Mouse (Mus musculus) midbrain, embryonic 11.5 days (tissue): ENCODE data around the gene Gm39566. TPM values are rescaled to one million over a fixed set of nuclear protein-coding genes. Genes with fewer than 3 reads are reported as not detected.
"Not testable (repeated sequence)": the region's sequence is repeated elsewhere in the genome, so short reads cannot be mapped to it uniquely, and the experiment has no call there.

Experiments
- ATAC-seq: fragments of 200-750 bp; cut with Nextera tagmentation; 2 replicates; pipeline ENCODE4 v1.8.0; 2017; ENCODE audit warnings: moderate TSS enrichment, moderate library complexity; ENCODE audit not compliant: low FRiP score
- DNase-seq: peaks from one replicate; pipeline ENCODE4 v3.0.0; 2015; ENCODE audit warnings: low spot score; ENCODE audit errors: missing footprints
- H3K27ac ChIP-seq: fragments of 300-500 bp; sonication (generic); 2 replicates; pipeline ENCODE4 v1.5.1; 2014; ENCODE audit warnings: low read depth, low read length
- H3K27me3 ChIP-seq: fragments of 300-500 bp; sonication (generic); 2 replicates; pipeline ENCODE4 v1.6.1; 2014; ENCODE audit warnings: mild to moderate bottlenecking, low read length, moderate library complexity, mixed read lengths; ENCODE audit not compliant: control insufficient read depth, insufficient read depth
- H3K36me3 ChIP-seq: fragments of 300-500 bp; sonication (generic); 2 replicates; pipeline ENCODE4 v1.6.1; 2014; ENCODE audit warnings: mild to moderate bottlenecking, low read length, moderate library complexity, mixed read lengths; ENCODE audit not compliant: control insufficient read depth, insufficient read depth
- H3K4me1 ChIP-seq: fragments of 300-500 bp; sonication (generic); 2 replicates; pipeline ENCODE4 v1.6.1; 2014; ENCODE audit warnings: low read length; ENCODE audit not compliant: control insufficient read depth, insufficient read depth
- H3K4me2 ChIP-seq: fragments of 300-500 bp; sonication (generic); 2 replicates; pipeline ENCODE4 v1.6.1; 2014; ENCODE audit warnings: mild to moderate bottlenecking, moderate library complexity
- H3K4me3 ChIP-seq: fragments of 300-500 bp; sonication (generic); 2 replicates; pipeline ENCODE4 v1.5.1; 2014; ENCODE audit warnings: low read depth, low read length
- H3K9ac ChIP-seq: fragments of 300-500 bp; sonication (generic); 2 replicates; pipeline ENCODE4 v1.6.1; 2014; ENCODE audit warnings: low read length
- H3K9me3 ChIP-seq: fragments of 300-500 bp; sonication (generic); 2 replicates; pipeline ENCODE4 v1.6.1; 2016; ENCODE audit warnings: low read length; ENCODE audit not compliant: control insufficient read depth
- WGBS: fragments of 180-500 bp; shearing (Covaris S2); extraction: QIAGEN DNeasy Blood & Tissue Kit; methylation state at CpG from one replicate; pipeline ENCODE4 v1.1.7; 2014; 5-methylcytosine and 5-hydroxymethylcytosine counted together
- polyA plus RNA-seq: library from polyadenylated mRNA; unstranded; fragments of >200 nt; fragmentation: Nextera tagmentation; extraction: Ambion mirVana; gene quantifications from 2 replicates; pipeline ENCODE4 v1.2.1, GENCODE M21; 2014

The Gm39566 gene
- polyA plus RNA-seq: not detected in 2 replicates

DNA sequence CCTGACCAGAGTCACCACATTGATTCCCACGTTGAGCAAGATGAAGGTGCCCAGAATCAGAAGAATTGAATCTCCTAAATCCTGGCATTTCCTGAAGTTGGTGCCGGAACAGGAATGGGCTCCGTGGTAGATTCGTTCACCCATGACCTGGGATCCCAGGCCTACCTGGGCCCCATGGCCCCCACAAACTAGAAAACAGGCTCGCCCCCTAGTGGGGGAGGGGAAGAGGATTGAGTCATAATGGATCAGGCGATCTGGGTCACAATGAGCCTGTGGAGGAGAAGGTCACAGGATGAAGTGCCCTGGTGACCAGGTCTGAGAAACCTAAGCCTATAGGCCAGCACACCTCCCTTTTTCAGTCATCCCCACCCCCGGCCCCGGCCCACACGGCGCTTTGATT, at the start of gene Gm39566:
Gene Gm39566 (minus strand): TSS at position 144 of the 400 bp plus-strand sequence.
- no peak for DNase-seq
- WGBS: 61% methylated on average over 10 of the region's 10 CpGs
- H3K9ac ChIP-seq: no peak within 1 kb of the TSS

DNA sequence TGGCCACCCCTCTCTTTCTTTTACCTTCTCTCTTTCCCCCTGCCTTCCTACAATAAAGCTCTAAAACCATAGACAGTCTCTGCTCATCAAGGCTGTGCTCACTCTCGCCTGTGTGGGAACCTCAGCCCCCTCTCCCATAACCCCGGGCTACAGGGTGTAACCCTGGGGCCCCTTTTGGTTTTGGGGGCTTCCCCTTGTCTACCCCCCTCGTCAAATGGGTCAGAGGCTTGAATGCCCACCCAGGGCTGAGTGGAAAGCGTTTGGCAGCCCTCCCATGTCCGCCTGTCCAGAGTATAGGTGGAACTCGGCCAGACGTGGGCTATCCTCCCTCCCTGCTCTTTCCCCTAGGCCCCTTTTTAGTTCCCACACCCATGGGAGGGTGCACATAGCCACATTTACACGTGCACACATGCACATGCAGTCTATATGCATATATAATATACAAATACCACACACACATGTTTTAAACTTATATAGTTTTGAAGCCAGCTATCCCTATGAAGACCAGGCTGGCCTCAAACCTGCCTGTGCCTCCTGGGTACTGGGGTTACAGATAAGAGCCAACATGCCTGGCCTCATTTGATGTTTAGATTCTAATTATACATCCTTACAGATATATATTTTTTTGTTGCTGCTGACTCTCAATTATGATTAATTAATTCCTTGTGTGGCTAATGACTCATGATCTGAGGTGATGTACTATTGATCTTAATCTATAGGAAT, 49.2 kb upstream of the Gm39566 start:
- Histone ChIP-seq H3K27ac (no peak overlapping the region), H3K4me3 (no peak overlapping the region), H3K9ac (no peak overlapping the region), H3K4me2 (no peak overlapping the region), H3K36me3 (no peaks in the 10 kb centered on the region), H3K4me1 (no peaks in the 10 kb centered on the region), H3K27me3 (no peaks in the 10 kb centered on the region), H3K9me3 (no peaks in the 10 kb centered on the region)
- ATAC-seq (no peak), DNase-seq (no peak)
- WGBS: 63% methylated on average over 8 of the region's 8 CpGs

More for the DNA sequence above, at the start of gene Gm39566:
- H3K4me3 ChIP-seq: no peak within 1 kb of the TSS
- H3K27me3 ChIP-seq: no peaks in the 10 kb centered on the region
- H3K27ac ChIP-seq: no peak within 1 kb of the TSS
- H3K4me1 ChIP-seq: no peaks in the 10 kb centered on the region
- H3K4me2 ChIP-seq: no peak within 1 kb of the TSS
- no peaks in the 10 kb centered on the region for H3K9me3 ChIP-seq
- no peaks in the 10 kb centered on the region for H3K36me3 ChIP-seq
- ATAC-seq: no peak

DNA sequence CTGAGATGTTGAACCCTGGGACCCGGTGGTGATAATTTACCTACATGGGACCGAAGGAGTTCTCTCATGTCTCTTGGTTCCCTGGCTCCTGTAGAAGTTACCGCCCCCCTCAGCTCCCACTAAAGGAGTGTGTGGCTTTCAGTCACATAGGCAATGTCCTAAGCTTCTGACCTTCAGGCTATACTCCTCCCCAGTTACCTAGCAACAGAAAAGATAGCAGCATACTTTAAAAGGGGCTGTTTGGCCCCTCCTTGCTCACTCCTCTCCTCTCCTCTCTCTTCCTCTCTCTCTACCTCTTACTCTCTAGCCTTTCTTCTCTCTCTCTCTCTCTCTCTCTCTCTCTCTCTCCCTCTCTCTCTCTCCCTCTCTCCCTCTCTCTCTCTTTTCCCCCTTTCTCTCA, 48.6 kb upstream of the Gm39566 start:
- not testable (repeated sequence) for H3K4me3 ChIP-seq, DNase-seq, H3K4me1 ChIP-seq, H3K27ac ChIP-seq, H3K36me3 ChIP-seq, H3K9me3 ChIP-seq, H3K27me3 ChIP-seq, H3K9ac ChIP-seq, H3K4me2 ChIP-seq, ATAC-seq
- WGBS: 86% methylated on average over 3 of the region's 3 CpGs

DNA sequence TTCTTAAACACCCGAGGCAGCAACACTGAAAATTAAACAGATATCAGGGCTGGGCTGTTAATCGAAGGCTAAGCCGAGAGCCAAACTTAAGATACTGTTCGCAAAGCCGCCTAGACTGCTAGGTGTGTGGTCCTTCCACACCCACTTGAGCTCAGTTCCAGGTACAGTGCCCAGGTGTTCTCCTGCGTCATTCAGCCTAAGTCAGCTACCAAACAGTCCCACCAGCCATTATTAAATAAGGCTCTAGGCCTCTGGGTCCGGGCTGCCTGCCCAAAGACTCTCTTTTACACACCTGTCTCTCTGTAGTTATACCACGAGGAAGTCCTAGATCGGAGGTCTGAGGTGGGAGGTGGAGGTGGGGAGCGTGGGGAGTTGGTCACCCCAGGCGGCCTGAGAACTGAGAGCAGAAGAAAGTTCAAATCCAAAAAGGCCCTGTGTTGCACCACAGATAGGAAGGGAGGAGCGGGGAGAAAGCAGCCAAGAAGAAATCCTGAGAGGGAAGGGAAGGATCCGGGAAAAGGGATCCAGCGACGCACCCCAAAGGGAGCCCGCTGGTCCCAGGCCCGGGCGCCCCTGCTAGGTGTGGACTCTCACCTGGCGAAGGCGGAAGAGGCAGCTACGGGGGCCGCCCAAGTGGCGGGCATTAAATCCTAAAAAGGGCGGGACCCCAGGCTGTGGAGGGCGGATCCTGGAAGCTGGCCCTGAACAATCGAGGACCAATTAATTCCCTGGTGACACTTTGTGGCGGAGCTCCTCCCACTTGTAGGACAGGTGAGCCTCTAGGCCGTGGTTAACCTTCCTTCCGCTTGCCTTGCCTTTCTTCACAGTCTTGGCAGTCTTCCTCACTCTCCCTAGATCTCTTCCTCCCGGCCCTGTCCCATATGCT, 43.3 kb upstream of the Gm39566 start, which contains the start of gene Tnk1:
Gene Tnk1 (minus strand): TSS at position 618 of the 886 bp plus-strand sequence.
- ATAC-seq (no peak), DNase-seq (no peak)
- no peak within 1 kb of the TSS for H3K9ac ChIP-seq
- no peak within 1 kb of the TSS for H3K27ac ChIP-seq
- no peak within 1 kb of the TSS for H3K4me2 ChIP-seq
- peaks cover 13% of the 10 kb centered on the region for H3K27me3 ChIP-seq
- WGBS: 22% methylated on average over 30 of the region's 30 CpGs
- H3K9me3 ChIP-seq: no peaks in the 10 kb centered on the region
- no peaks in the 10 kb centered on the region for H3K36me3 ChIP-seq
- H3K4me1 ChIP-seq: no peaks in the 10 kb centered on the region
- no peak within 1 kb of the TSS for H3K4me3 ChIP-seq

DNA sequence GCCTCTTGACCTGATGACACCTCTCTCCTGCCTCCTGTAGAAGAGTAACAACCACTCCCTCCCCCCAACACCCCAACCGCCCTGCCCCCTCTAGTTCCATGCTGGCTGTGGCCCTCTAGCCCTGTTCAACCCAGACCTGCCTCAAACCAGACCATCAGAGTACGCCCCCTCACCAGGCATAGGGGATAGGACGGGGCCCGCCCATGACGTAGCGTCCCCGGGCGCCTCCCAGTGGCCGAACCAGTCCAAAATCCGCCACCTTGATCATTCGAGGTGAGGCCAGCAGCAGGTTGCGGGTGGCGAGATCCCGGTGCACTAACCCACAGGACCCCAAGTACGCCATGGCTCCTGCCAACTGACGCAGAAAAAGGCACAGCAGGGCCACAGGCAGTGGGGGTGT, 40.2 kb upstream of the Gm39566 start:
- peak; percentile 82 for DNase-seq
- peaks cover 1% of the 10 kb centered on the region; the same call in 1 of the 2 replicates for H3K36me3 ChIP-seq
- H3K4me1 ChIP-seq: no peaks in the 10 kb centered on the region
- H3K27ac ChIP-seq: no peak overlapping the region
- no peak overlapping the region for H3K4me2 ChIP-seq
- 24% methylated on average over 16 of the region's 16 CpGs for WGBS
- no peak overlapping the region for H3K9ac ChIP-seq
- H3K27me3 ChIP-seq: peaks cover 13% of the 10 kb centered on the region
- H3K4me3 ChIP-seq: no peak overlapping the region
- ATAC-seq: peak; percentile 48
- H3K9me3 ChIP-seq: no peaks in the 10 kb centered on the region

DNA sequence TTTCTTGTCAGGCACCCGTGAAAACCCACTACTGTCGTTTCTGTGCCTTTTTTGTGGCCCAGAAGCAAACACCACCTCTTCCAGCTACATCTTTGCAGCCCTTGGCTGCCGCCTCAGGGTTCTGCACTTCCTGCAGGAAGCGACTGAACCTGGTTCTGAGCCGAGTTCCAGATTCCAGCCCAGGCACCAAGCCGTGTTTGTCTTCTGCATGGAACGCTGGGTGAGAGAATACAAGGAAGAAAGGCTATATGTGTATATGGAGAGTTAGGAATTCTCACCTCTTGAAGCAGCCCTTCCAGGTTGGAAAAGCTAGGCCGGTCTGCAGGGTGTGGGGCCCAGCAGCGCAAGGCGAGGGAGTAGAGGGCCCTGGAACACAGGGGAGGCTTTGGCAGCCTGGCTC, 39.6 kb upstream of the Gm39566 start:
- no peak overlapping the region for H3K4me3 ChIP-seq
- ATAC-seq: no peak
- no peaks in the 10 kb centered on the region for H3K9me3 ChIP-seq
- 85% methylated on average over 10 of the region's 10 CpGs for WGBS
- H3K27me3 ChIP-seq: peaks cover 13% of the 10 kb centered on the region
- no peak for DNase-seq
- H3K9ac ChIP-seq: no peak overlapping the region
- H3K4me1 ChIP-seq: no peaks in the 10 kb centered on the region
- H3K4me2 ChIP-seq: no peak overlapping the region
- no peak overlapping the region for H3K27ac ChIP-seq
- peaks cover 2% of the 10 kb centered on the region; the same call in 1 of the 2 replicates for H3K36me3 ChIP-seq

DNA sequence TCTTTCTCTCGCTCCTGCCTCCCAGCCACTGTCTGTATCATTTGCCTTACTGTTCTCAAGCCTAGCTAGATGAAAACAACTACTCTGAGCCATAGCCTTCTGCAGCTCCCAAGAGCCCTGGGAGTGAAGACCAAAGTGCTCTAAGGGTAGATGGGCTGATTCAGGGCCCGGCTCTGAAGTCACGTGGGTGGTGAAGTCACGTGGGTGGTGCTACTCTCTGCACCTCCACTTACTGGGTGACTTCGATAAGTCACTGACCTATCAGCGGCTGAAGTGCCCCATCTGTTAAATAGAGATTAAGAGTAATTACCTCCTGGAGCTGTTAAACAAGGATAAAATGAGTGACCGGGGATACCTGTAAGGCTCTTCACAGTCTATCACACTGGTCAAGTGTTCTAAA, 38.9 kb upstream of the Gm39566 start:
- ATAC-seq (no peak), DNase-seq (no peak)
- Histone ChIP-seq H3K9me3 (no peaks in the 10 kb centered on the region), H3K36me3 (peaks cover 2% of the 10 kb centered on the region; the same call in 1 of the 2 replicates), H3K4me1 (no peaks in the 10 kb centered on the region), H3K4me3 (no peak overlapping the region), H3K27ac (no peak overlapping the region), H3K4me2 (no peak overlapping the region), H3K27me3 (peaks cover 13% of the 10 kb centered on the region), H3K9ac (no peak overlapping the region)
- WGBS: 81% methylated on average over 7 of the region's 7 CpGs

DNA sequence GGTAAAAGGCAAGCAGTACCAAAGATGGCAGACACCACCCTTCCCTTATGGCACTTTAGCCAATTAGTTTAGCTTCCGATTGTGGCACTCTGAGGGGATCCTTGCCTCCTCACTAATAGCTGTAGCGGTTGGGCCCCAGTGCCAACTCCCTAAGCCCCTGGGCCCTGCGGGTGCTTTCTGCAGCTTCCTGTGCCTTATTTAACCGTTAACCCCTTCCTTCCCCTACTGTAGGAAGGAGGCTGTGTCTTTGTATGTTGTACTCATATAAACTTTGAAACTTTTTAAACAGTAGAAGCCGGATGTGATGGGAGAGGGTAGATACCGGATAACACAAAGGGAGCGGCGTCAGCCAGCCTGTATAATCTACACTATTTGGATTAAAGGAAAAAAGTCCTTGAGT, 35.7 kb upstream of the Gm39566 start:
- Histone ChIP-seq H3K9ac (no peak overlapping the region), H3K27me3 (peaks cover 2% of the 10 kb centered on the region; the same call in 1 of the 2 replicates), H3K4me2 (no peak overlapping the region), H3K36me3 (peaks cover 2% of the 10 kb centered on the region; the same call in 1 of the 2 replicates), H3K27ac (no peak overlapping the region), H3K9me3 (no peaks in the 10 kb centered on the region), H3K4me3 (no peak overlapping the region), H3K4me1 (peaks cover 10% of the 10 kb centered on the region; the same call in 1 of the 2 replicates)
- no peak for DNase-seq
- WGBS: 80% methylated on average over 8 of the region's 8 CpGs
- no peak for ATAC-seq

DNA sequence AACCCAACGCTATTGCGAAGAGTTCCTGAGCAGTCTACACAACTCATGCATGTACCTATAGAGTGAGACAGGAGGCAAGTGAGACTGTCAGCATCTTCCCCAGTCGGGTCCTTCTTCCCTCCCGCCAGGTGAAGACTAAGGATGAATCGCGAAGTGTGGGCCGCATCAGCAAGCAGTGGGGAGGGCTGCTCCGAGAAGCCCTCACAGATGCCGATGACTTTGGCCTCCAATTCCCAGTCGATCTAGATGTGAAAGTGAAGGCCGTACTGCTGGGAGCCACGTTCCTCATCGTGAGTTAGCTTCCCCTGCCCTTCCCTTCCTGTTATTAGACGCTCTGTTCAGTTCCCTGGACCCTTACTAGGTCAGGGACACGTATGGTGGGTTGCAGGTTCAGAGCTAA, 34.8 kb upstream of the Gm39566 start:
- peaks cover 2% of the 10 kb centered on the region; the same call in 1 of the 2 replicates for H3K36me3 ChIP-seq
- ATAC-seq: no peak
- no peak for DNase-seq
- H3K9me3 ChIP-seq: no peaks in the 10 kb centered on the region
- no peak overlapping the region for H3K9ac ChIP-seq
- no peaks in the 10 kb centered on the region for H3K27me3 ChIP-seq
- peaks cover 16% of the 10 kb centered on the region; the same call in 1 of the 2 replicates for H3K4me1 ChIP-seq
- WGBS: 92% methylated on average over 15 of the region's 15 CpGs
- H3K27ac ChIP-seq: no peak overlapping the region
- H3K4me2 ChIP-seq: no peak overlapping the region
- H3K4me3 ChIP-seq: no peak overlapping the region
